Mouse (Mus musculus) frontal cortex, postnatal 14 days (tissue): ENCODE data around the gene Rbfox3.

ENCODE experiments used
- DNase-seq, 2 experiments: peaks; one replicate each; pipeline ENCODE4 v3.0.0; 2022; ENCODE audit warnings: low spot score in 2 of 2

Rbfox3 gene

DNA sequence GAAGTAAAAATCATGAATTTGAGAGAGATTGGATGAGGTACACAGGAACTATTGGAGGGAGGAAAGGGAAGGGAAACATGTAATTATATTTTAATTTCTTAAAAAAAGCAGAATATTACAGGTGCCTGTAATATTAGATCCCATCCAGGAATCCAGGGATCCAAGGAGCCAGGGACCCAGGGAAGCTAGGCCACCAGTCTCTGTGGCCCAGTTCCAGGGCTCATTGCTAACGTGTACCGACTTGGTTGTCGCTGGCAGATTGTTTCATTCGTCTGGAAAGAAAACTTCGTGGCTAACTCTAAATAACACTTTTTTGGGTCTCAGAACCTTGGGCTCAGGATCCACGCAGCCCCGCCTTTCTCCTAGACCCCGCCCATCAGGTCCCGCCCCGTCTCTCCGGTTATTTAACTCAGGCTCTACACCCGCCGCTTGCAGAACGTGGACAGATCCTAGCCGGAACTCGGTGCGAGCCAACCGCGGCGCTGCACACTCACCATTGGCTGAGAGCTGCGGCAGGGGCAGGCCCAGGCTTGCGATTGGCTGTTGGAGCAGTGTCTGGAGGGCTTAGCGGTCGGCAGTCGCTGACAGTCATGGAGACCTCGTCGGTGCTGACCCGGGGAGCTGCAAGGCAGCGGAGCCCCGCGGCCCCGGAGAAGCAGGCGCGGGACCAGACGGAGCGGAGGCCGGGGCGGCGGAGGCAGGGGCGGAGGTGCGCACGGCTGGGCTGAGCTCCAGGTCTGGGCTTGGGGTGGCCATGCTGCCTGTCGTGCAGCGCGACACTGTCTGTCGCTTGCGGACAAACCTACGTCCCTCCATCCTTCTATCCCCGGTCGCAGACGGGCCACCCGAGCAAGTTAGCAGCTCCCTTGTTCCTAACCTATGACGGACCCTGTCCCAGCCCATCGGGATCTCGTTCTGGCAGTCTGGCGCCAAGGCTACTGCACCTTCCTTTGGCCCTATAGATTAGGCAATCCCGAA, 434.7 kb downstream of the Rbfox3 start, which contains the start of gene Engase:
Engase (plus strand) TSS at position 434 of the 978 bp plus-strand sequence.
- DNase-seq = peak; percentile 95 to 97

DNA sequence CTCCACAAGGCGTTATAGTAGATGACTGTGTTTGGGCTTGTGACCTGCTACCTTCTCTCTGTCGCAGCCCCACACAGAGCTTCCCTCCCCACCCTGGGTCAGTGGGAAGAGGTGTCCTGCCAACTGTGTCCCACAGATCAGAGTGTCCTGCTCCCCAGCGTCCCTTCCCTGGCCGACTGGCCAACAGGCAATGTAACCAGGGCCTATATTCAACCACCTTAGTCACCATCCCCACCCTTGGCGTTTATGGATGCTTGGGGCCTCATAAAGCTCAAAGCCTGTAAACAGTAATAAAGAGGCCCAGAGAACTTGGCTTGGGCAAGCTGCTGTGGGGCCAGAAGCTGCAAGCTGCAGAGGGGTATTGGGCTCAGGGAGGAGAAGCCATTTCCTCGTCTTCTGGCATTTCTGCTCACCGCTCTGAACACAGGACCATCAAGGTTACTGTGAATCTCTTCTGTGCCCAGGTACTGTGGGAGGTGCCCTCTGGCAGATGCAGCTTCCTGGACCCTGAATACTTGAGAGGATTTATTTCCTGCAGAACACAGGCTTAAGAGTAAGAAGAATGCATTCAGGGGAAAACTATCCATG, 435.8 kb downstream of the Rbfox3 start:
- DNase-seq = no peak

DNA sequence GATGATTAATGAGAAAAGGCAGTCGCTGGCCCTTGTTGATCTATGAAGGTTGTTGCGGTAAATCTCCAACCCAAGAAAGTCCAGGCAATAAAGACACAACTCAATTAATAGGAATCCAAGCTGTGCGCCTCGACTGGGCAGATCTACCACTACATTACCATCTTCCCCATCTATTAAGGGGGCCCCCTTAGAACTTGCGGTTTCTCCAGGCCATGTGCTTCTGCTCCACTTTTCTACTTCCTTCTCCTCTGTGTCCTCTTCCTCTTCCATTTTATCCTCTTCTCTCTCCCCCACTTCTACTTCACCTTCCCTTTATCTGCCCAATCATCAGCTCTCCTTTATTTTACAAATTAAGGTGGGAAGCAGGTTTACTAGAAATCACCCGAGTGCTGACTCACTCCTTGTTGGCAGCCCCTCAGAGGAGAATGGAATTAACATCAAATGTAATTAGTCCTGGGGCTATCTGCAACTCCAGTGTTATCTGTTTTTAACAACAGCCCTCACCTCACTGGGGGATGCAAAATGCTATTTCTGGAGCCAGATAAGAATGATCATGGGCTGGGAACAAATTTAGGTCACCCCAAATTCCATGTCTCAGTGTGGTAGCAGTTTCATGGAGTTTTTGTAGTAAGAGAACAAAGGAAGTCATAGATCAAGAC, 437.4 kb downstream of the Rbfox3 start:
- DNase-seq = no peak

DNA sequence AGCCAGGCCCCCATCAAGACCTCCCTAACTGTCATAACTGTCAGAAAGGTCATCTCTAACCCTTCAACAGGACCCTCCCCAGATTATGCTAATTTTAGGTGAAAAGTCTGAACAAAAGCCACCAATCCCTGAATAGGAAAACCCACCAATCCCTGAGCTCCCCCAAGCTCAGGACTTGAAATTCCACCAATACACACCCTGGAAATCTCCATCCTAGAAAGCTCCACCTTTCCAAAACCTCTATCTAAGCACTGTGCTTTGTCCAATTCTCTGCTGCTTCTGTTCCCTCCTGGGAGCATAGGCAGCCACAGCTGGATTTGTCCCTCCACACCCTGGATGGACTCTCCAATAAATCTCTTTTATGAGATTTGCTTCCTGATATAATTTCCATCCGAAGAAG, 438.2 kb downstream of the Rbfox3 start:
- no peak for DNase-seq

DNA sequence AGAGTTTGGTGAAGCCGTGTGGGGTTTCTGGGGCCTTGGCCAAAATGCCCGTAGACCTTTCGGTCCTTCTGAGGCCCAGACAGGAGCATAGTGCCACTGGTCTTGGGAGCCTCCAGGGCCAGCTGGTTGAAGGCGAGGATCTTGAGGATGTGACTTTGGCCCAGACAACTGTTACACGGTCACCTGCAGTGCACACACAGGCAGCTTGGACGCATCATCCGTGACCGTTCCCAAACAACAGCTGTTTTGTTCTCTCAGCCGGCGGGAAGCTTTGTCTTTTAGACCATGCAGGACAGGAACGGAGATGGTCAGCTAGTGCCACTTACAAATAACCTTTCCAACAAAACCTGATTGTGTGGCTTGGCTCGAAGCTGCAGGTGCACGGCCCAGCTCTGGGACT, 439.7 kb downstream of the Rbfox3 start:
- no peak for DNase-seq

DNA sequence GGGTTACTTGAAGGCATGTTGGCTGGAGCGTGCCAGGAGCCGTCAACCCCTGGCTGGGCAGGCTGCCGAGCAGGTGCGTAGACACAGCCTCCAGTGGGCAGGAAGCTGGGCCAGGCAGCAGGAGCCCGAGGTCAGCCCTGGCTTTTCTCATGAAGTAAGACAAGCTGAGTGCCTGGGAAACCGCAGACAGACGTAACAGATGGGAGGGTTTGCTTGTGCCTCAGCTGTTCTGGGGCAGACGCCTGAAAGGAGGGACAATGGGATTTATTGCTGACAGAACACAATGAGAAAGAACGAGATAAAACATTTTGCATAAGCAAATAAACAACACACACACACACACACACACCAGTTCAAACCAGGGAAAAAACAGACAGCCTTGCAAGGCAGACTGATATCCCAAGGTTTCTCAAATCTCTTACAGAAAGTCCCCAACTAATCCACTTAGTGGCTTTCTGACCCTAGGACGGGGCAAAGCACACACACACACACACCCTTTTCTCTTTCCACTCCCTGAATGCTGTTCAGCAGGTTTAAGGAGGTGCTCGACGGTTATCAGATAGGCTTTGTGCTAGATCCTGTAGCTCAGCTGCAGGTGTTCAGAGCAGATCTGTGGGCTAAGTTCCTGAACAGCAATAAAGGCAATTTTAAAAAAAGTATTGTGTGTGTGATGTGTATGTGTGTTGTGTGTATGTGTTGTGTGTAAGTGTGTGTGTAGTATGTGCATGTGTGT, 441.0 kb downstream of the Rbfox3 start:
- DNase-seq = no peak

DNA sequence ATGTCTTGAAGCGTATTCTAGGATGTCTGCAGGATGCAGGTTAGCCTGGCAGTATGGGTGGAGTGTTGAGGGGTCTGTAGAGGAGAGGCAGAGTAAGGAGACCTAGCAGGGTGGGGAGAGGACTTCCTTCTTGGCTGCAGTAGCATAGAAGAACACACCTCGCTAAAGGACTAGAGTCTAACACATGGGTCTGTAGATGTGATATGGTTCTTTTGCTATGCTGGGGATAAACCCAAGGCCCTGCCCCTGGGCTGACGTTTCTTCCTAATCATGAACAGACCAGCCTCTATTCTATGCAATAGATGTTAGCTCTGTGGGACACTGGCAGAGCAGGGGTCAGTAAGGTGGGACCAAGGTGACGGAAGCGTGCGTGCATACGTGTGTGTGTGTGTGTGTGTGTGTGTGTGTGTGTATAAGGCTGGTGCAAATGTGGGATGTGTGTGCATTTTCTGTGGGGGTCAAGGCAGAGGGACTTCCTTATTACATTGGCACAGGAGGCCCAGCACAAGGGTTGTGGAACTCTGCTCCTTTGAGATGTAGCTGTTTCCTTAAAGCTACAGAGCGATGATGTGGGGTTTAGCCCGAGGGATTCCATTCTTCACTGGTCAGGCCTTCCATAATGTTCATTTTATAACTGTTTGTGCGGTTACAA, 441.8 kb downstream of the Rbfox3 start:
- DNase-seq = no peak

DNA sequence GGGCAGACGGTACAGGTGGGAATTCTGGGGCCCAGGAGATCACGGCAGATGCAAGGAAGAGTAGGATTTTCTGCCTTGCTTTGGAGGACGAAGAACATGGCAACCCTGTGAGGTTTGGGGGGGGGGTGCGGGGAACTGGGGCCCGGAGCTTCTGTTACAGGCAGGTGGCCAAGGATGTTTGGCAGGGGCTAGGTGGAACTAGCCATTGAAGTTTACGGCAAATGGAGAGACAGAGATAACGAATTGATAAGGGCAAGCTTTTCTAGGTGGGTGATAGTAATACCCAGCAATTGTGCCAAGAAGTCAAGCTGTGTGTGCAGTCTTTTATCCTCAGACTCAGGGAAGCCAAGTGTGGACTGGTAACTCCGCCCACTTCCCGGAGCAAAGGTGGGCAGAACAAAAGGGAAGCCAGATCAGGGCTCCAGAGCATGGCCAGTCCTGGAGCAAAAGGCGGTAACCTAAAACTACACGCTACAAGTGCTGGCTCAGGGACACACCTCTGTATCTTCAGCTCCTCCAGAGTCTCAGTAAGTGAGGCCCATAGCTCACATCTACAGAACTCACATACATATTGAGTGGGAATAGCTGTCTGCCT, 443.9 kb downstream of the Rbfox3 start:
- DNase-seq = no peak

DNA sequence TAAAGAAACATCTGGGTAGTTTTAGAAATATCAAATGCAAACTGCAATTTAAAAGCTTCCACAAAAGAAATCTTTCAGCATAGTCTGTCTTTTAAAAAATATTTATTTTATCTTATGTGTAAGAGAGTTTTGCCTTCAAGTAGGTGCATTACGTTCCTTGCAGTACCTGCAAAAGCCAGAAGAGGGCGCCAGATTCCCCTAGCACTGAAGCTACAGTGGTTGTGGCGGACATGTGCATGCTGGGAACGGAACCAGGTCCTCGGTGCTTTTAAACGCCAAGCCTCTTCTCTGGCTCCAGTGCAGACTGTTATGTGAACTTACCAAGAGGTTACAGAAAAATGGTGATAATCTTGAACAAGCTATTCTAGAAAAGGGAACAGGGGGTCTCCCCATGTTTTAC, 451.1 kb downstream of the Rbfox3 start:
- DNase-seq = no peak

DNA sequence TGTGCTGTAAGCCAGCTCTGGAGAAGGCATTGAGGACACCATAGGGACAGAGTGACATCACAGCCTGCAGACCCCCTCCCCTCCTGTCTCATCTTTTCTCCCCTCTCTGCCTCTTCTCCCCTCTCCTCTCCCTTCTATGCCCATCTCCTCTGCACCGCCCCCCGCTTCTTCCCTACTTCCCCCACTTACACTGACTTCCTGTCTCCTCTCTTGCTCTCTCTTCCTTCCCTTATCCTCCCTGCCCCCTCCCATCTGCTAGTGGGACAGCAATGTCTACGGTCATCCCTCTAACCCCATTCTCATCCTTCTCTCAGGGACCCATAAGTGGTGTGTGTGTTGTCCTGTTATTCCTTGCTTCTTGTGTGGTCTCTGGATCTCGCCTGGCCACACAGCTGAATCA, 451.9 kb downstream of the Rbfox3 start:
- DNase-seq = no peak

DNA sequence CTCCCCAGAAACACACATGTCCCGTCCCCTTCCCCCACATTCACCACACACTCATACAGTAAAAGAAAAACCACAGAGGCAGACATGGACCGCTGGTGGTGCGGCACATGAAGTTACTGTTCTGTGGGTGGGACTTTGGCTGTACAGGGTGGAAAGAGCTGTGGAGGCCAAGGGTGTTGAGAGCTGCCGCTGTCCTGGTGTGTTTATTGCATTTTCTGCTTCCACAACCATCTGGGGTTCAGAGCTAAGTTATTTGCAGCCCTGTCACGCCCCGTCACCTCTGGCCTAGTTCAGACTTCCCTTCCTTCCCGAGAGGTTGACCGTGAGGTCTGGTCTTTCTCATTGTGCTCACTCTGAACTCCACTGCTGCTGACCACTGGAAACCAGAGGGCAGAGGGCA, 452.3 kb downstream of the Rbfox3 start:
- no peak for DNase-seq

DNA sequence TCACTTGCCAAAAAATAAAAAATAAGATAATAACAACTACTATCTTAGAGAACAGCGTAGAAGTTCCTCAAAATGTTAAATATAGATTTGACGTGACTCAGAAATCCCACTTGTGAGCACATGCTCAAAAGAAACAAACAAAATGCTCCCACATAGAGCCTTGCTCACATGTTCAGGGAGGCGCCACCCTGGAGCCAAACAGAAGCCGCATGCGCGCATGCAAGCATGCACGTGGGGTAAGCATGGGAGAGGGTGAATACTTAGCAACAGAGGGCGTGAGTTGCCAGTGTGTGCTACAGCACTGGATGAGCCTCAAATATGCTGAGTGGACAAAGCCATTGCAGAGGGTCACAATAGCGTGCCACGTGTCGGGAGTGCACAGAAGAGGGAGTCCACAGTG, 454.5 kb downstream of the Rbfox3 start:
- DNase-seq = peak in 1 of 2 experiments; percentile 53

DNA sequence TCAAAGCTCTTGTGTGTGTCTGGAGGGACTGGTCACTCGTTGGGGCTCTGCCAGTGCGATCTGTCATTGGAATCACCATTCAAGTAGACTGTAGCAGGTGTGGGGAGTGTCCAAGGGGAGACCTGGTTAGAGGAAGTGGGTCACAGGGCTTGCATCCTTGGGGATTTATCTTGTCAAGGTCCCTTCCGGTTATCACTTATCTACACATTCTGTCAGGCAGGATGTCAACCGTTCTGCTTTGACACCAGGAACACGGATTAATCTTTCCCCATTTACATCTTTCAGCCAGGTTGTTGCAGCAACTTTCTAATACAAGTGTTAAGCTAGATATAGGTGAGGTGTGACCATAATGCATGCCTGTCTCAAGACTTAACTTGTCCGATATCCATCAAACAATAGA, 455.6 kb downstream of the Rbfox3 start:
- DNase-seq = no peak

DNA sequence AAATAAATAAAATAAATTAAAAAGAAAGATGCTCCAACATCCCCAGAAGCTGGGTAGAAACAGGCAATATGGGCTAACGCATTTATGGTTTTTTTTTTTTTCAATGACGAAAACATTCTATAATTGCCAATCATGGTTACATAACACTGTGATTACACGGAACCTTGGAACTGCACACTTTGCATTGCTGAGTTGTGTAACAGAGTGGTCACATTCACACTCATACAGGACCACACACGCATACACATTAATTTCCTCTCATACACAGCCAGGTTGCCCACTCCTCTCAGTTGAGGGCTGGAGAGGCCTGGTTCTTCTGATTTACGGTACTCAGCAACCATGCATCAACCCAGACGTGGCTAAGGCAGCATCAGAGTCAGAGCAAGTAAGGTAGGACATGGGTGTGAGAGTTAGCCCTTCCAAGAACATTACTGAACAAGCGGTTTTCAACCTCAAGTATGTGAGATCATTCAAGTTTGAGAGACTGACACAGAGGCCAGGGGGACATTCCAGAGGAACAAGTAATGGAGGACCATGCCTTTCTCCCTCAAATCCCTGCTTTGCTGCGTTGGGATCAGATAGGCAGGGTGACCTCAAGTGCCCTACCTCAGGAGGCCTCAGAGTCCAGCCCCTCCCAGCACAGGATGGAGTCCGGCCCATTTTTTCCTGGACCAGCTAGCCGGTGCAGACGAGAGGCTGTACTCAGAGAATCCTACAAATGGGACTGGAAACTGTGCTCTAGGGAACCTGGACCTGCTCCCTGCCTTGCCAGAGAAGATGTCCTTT, 457.3 kb downstream of the Rbfox3 start:
- no peak for DNase-seq

DNA sequence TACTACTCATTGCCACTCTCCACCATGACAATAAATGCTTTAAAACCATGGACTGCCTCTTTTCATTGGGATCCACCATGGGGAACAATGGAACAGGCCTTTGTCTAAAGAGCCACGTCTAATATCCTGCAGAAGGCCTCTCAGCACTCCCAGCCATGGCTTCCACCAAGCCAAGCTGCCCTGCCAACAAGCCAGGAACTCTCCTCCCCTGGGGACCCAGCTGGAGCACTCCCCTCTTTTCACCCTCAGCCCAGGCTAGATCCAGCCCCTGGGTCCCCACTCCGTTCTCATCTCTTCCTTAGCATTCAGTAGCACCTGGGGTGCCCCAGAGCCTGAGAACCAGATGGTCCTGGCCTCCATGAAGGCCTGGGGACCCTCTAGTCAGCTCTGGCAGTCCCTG, 458.4 kb downstream of the Rbfox3 start:
- DNase-seq = no peak

DNA sequence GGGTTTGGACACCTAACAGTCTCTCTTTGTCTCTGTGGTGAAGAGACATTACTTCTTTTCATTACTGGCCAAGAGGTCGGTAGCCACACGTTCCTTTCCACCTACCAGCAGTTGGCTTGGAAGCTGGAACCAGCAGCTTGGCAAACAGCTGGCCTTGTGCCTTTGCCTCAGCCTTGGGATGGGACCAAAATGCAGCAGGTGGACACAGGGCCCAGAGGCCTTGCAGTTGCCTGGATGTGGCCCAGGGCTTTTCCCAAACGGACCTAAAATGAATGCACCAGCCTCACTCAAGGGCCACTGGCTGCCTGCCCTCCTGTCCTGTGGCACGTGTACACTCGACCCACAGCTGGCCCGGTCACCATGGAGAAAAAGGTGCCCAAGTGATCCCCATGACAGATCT, 460.2 kb downstream of the Rbfox3 start:
- DNase-seq = no peak

DNA sequence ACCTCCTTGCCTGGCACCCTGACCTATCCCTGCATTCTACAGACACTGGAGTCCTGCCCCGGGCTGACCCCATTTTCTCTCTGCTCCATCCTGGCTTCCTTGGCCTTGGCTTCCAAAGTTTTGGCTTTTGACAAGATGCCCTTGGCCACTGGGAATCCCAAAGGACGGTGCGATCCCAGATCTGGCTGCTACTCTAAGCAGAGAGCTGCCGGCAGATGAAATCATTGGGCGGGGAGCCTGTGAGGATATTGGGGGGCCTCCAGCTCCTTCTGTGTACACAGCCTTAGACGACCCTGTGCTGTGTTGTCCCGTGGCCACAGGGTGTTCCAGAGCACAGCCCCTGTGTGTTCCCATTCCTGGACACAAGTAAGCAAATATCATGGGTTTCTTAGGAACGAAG, 463.0 kb downstream of the Rbfox3 start:
- DNase-seq = no peak

DNA sequence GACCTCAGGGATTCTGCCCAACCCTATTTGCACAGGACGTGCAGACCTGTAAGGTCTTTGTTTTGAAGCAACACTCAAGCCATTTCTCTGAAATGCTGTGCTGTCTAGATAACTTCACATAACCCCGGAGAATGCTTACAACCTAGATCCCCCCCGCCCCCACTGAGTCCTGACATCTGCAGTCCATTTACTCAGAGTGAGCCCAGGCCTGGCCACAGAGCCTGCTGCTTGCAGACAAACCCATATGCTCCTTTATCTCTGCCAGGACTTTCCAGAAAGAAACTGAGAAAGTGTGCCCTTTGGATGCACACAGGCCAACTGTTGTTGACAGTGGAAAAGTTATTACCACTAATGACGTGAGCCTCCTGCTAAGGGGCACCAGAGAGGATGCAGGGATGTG, 464.1 kb downstream of the Rbfox3 start:
- DNase-seq = no peak

DNA sequence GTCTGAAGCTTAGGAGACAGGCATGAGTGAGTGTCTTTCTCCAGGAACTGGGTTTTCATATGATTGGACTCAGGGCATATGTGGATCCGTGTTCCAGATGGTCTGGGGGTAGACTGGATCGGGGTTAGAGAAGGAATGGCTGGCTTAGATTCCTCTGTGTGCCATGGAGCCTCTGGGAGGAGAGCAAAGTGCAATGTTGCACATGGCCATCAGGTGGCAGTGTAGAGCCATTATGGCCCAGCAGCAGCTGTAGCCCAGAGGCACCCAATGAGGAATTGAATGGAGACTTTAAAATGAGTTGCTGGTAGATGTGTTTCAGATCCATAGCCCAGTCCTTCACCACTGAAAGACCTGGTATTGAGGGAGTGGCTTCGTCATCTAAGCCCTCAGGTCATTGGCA, 465.6 kb downstream of the Rbfox3 start:
- DNase-seq = peak in 1 of 2 experiments; percentile 62
